Mouse (Mus musculus) E14TG2a.4 (cell line): ENCODE results near the gene Srl.

Source experiments
- H3K27me3 ChIP-seq: 2 replicates; pipeline ENCODE4 v1.6.1; 2014; ENCODE audit warnings: low read length, control low read depth; ENCODE audit not compliant: insufficient read depth
- H3K36me3 ChIP-seq: 2 replicates; pipeline ENCODE4 v1.6.1; 2014; ENCODE audit warnings: low read length, control low read depth; ENCODE audit not compliant: insufficient read depth
- H3K4me1 ChIP-seq: replicated peaks from 2 replicates; pipeline ENCODE4 v1.6.1; 2014; ENCODE audit warnings: low read depth, low read length, control low read depth
- H3K4me3 ChIP-seq: replicated peaks from 2 replicates; pipeline ENCODE4 v1.5.1; 2014; ENCODE audit warnings: mild to moderate bottlenecking, low read length
- H3K9me3 ChIP-seq: 2 replicates; pipeline ENCODE4 v1.6.1; 2014; ENCODE audit warnings: low read length, control low read depth
- CTCF ChIP-seq: conservative IDR thresholded peaks from 2 replicates; pipeline ENCODE4 v1.5.1; 2014; ENCODE audit warnings: low read length
- NANOG ChIP-seq: IDR thresholded peaks from 2 replicates; pipeline ENCODE4 v1.6.1; 2014; ENCODE audit warnings: borderline replicate concordance, low read length, mixed read lengths
- POU5F1 ChIP-seq: IDR thresholded peaks from 2 replicates; pipeline ENCODE4 v1.6.1; 2014; ENCODE audit warnings: low read length, borderline replicate concordance

Gene Srl

DNA sequence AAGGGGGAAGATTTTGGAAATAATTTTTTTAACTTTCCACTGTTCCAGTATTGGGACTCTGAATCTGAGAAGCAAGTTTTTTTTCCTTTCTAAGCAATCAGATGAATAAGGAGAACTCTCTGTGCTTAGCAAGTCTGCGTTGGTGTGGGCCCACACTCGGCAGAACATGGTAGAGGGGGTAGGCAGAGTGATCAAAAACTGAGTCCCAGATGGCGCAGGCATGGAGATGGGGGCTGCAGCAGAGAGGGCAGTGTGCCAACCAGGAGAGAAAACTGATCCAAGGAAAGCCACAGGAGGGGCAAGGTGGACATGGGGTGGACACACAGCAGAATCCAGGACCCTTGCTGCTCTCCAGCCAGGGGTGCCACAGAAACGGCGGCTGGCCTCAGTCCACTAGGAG, 85.2 kb downstream of the Srl start:
- TF ChIP-seq CTCF, result no peak
- TF ChIP-seq NANOG, result no peak
- no peak for TF ChIP-seq POU5F1
- no peak overlapping the region for H3K4me3 ChIP-seq

DNA sequence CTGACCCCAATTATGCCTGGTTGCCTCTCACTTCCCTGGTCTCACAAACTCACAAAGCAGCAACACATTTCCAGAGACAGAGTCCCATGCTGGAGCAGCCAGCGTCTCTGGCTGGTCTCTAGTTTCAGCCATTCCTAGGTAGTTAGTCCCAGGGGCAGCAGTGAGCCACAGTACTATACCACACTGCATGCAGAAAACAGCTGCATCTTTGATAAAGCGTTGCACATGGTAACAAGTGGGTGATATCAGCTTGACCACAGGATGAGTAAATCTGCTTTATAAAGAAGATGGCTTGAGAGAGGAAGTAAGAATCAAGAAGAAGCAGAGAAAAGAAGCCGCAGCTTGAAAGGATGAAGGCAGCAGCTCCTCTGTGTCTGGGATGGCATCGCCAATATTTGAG, 85.9 kb downstream of the Srl start:
- Histone ChIP-seq H3K4me3 (no peak overlapping the region), H3K4me1 (no peaks in the 10 kb centered on the region), H3K9me3 (no peaks in the 10 kb centered on the region), H3K27me3 (0 out of 2 replicates have a peak, but pooled peaks cover 3% of the 10 kb centered on the region), H3K36me3 (no peaks in the 10 kb centered on the region)
- TF ChIP-seq CTCF (no peak), NANOG (no peak), POU5F1 (no peak)

More for the DNA sequence above, 85.2 kb downstream of the Srl start:
- H3K4me1 ChIP-seq, result no peaks in the 10 kb centered on the region
- H3K27me3 ChIP-seq, result 0 out of 2 replicates have a peak, but pooled peaks cover 3% of the 10 kb centered on the region
- H3K9me3 ChIP-seq, result no peaks in the 10 kb centered on the region
- no peaks in the 10 kb centered on the region for H3K36me3 ChIP-seq

- no peaks in the 10 kb centered on the region for H3K9me3 ChIP-seq
- TF ChIP-seq CTCF, result no peak
- H3K36me3 ChIP-seq, result no peaks in the 10 kb centered on the region
- H3K4me1 ChIP-seq, result no peaks in the 10 kb centered on the region
- H3K4me3 ChIP-seq, result no peak overlapping the region
- 0 out of 2 replicates have a peak, but pooled peaks cover 4% of the 10 kb centered on the region for H3K27me3 ChIP-seq
Observed at GRCm38 (mm10) chr16:4454563-4454962, 87.1 kb downstream of the Srl start.

DNA sequence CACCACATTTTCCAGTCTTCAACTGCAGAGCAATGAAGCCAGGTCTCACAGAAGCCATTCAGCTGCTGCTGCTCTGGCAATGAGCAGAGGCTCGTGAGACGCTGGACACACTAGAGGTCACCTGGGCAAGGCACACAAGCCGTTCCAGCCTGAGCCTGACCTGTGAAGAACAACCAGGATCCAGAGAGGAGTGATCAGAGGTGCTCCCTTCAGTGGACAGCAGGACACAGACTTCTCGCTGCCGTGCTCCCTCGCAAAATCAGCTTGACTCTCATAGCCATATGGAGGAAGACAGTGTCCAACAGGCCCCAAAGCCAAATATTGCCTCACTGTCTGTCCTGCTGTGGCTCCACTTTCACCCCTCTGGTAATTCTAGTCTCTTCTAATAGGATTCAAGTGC, 92.2 kb downstream of the Srl start:
- no peak for TF ChIP-seq CTCF
- TF ChIP-seq NANOG, result no peak
- TF ChIP-seq POU5F1, result no peak
- Histone ChIP-seq H3K27me3 (peaks cover 18% of the 10 kb centered on the region), H3K36me3 (no peaks in the 10 kb centered on the region)

GRCm38 (mm10) chr16:4448235-4448634, 93.4 kb downstream of the Srl start:
- no peak for TF ChIP-seq CTCF
- TF ChIP-seq POU5F1, result no peak
- no peak for TF ChIP-seq NANOG
- peaks cover 18% of the 10 kb centered on the region for H3K27me3 ChIP-seq
- no peaks in the 10 kb centered on the region for H3K9me3 ChIP-seq
- no peaks in the 10 kb centered on the region for H3K36me3 ChIP-seq
- H3K4me1 ChIP-seq, result peaks cover 8% of the 10 kb centered on the region
- H3K4me3 ChIP-seq, result peak overlapping the region; percentile 55

More for the DNA sequence above, 92.2 kb downstream of the Srl start:
- H3K9me3 ChIP-seq, result no peaks in the 10 kb centered on the region
- H3K4me3 ChIP-seq, result no peak overlapping the region
- H3K4me1 ChIP-seq, result peaks cover 8% of the 10 kb centered on the region

DNA sequence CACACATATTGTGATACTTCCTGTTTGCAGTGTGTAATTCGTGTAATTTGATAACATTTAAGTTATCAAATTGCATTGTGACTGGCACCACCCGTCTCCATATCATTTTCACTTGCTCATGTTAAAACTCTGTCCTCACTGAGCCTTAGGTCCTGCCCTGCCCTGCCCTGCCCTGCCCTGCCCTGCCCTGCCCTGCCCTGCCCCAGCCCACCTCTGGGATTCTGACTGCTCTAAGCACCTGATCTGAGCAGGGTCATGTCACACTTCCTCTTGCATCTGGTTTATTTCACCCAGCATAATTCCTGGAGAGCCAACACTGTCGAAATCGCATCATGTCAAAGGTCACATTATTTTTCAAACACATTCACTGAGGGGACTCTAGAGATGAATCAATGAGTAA, 95.2 kb downstream of the Srl start:
- Histone ChIP-seq H3K9me3 (no peaks in the 10 kb centered on the region), H3K4me1 (peaks cover 8% of the 10 kb centered on the region), H3K36me3 (no peaks in the 10 kb centered on the region), H3K27me3 (peaks cover 18% of the 10 kb centered on the region), H3K4me3 (no peak overlapping the region)
- TF ChIP-seq POU5F1, result no peak
- no peak for TF ChIP-seq NANOG
- TF ChIP-seq CTCF, result no peak

- TF ChIP-seq POU5F1, result no peak
- no peak for TF ChIP-seq CTCF
- no peak for TF ChIP-seq NANOG
- Histone ChIP-seq H3K9me3 (no peaks in the 10 kb centered on the region), H3K27me3 (peaks cover 16% of the 10 kb centered on the region), H3K4me3 (no peak overlapping the region), H3K36me3 (no peaks in the 10 kb centered on the region), H3K4me1 (peaks cover 8% of the 10 kb centered on the region)
Observed at GRCm38 (mm10) chr16:4444378-4444777, 97.2 kb downstream of the Srl start.

DNA sequence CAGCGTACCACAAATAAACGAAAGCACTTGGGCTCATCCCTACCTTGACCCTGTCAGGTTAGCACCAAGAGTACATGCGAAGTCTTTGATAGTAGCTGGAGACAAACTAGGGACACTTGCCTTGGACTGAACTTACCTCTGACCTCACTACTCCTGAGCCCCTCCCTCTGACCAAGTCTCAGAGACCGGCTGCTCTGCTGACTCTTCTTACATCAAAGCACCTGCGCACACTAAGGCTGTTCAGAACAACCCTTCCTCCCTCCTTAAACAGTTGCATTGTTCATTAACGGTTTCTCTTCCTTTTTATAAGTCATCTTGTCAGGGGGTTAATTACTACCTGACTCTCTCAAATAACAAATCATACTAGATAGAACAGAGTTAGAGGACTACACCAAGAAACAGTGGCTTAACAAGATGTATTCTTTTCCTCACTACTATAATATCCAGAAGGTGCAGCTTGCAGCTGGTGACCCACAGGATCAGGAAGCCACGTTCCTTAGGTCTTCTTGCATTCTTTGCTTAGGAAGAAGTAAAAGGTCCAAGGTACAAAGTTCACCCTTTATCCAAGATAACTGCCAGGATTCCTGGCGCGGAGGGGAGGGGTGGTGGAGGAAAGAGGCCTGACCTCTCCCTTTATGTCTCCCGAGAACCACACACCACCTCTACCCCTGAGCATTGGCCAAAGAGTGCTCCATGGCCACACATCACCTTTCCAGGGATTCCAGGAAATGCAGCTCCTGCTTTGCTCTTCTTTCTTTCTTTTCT, 102.1 kb downstream of the Srl start:
- no peaks in the 10 kb centered on the region; the same call in 1 of the 2 replicates for H3K27me3 ChIP-seq
- TF ChIP-seq NANOG, result no peak
- TF ChIP-seq POU5F1, result no peak
- TF ChIP-seq CTCF, result no peak
- no peaks in the 10 kb centered on the region for H3K9me3 ChIP-seq
- H3K4me1 ChIP-seq, result no peaks in the 10 kb centered on the region
- H3K4me3 ChIP-seq, result no peak overlapping the region
- H3K36me3 ChIP-seq, result no peaks in the 10 kb centered on the region

GRCm38 (mm10) chr16:4436738-4437137, 104.9 kb downstream of the Srl start:
- no peaks in the 10 kb centered on the region for H3K4me1 ChIP-seq
- H3K36me3 ChIP-seq, result no peaks in the 10 kb centered on the region
- no peaks in the 10 kb centered on the region; the same call in 1 of the 2 replicates for H3K27me3 ChIP-seq
- TF ChIP-seq POU5F1, result no peak
- no peak for TF ChIP-seq CTCF
- no peak for TF ChIP-seq NANOG
- no peak overlapping the region for H3K4me3 ChIP-seq
- H3K9me3 ChIP-seq, result no peaks in the 10 kb centered on the region
